ENCODE assay signal across 8 mouse cellular contexts in the genomic region with DNA sequence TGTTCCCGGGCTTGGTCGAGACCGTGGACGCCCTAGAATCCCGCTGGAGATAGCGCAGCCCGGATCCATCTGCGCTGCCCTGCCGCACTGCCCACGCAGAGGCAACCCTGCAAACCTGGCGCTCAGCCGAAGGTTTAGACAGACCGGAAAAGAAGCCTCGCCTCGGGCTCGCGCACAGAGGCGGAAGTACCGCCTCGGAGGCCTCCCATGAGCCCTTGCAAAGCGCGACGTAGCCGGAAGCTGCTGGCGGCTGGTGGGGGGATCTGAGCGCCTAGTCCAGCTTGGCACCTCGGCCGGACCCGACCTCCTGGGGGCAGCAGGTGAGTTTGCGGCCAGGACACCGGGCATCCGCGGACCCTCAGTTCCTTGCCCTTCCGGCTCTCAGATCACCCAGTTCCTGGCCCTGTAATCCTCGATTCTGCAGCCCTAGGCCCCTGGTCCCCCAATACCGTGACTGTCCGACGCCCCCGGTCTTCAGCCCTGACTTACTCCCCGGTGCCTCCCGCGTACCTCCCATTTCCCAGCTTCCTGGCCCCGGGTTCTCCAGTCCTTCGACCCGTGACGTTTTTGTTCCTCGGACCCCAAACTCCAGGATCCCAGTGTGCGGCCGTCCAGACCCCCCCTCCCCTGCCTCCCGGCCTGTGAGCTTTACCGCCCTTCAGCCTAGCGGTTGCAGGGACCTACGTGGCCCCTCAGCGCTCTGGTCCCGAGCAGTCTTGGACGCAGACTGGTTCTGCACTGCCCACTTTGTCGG. TPM values are rescaled to one million over a fixed set of nuclear protein-coding genes. Genes with fewer than 3 reads are reported as not detected.
DNase-seq lines count a peak whose midpoint lies in the region; ATAC-seq and TF ChIP-seq lines count a peak whose summit lies in the region.

Gene Arfgap1, plus strand, starts transcription at position 216 of the 754 bp plus-strand sequence.

- peaks cover 6% of the 10 kb centered on the region for H3K4me1 ChIP-seq in embryonic facial prominence, embryonic 14.5 days (ENCODE audit: control insufficient read depth, insufficient read depth, low read length)
- peaks cover 4% of the 10 kb centered on the region for H3K4me1 ChIP-seq in heart, adult 2 months (ENCODE audit: control insufficient read depth, insufficient read depth, low read length)
- H3K4me1 ChIP-seq in limb, embryonic 13.5 days: peaks cover 23% of the 10 kb centered on the region
- H3K4me1 ChIP-seq in midbrain, embryonic 16.5 days (ENCODE audit: control insufficient read depth, insufficient read depth, low read length): peaks cover 21% of the 10 kb centered on the region

- under 1% methylated on average over 48 of the region's 57 CpGs for WGBS in embryonic facial prominence, embryonic 14.5 days
- WGBS in heart, adult 2 months: under 1% methylated on average over 57 of the region's 57 CpGs
- under 1% methylated on average over 57 of the region's 57 CpGs for WGBS in limb, embryonic 13.5 days
- WGBS in midbrain, embryonic 16.5 days: under 1% methylated on average over 57 of the region's 57 CpGs

- DNase-seq in 3134 (ENCODE audit: extremely low read depth, insufficient read length, low spot score): peak; percentile 89
- peak; percentile 78 to 83 for DNase-seq in adrenal gland, postnatal 4 days (ENCODE audit: low spot score in 2 of 2)
- DNase-seq in embryonic facial prominence, embryonic 14.5 days (ENCODE audit: low spot score): peak; percentile 96
- DNase-seq in heart, adult 2 months: peak; percentile 95
- DNase-seq in kidney, adult 8-10 months: peak; percentile 89 to 92
- DNase-seq in spleen, postnatal 10 days (ENCODE audit: low spot score in 2 of 2): peak; percentile 79 to 90

- no peaks in the 10 kb centered on the region for H3K9me3 ChIP-seq in embryonic facial prominence, embryonic 14.5 days (ENCODE audit: control insufficient read depth, low read length)
- no peaks in the 10 kb centered on the region for H3K9me3 ChIP-seq in limb, embryonic 13.5 days
- H3K9me3 ChIP-seq in midbrain, embryonic 16.5 days (replicated peaks; ENCODE audit: control insufficient read depth, low read length, poor library complexity, severe bottlenecking): no peaks in the 10 kb centered on the region

- H3K4me3 ChIP-seq in embryonic facial prominence, embryonic 14.5 days (ENCODE audit: low read depth, low read length): peak within 1 kb of the TSS; percentile 80
- H3K4me3 ChIP-seq in heart, adult 2 months: peak within 1 kb of the TSS; percentile 73
- H3K4me3 ChIP-seq in limb, embryonic 13.5 days: peak within 1 kb of the TSS; percentile 98
- peak within 1 kb of the TSS; percentile 93 for H3K4me3 ChIP-seq in midbrain, embryonic 16.5 days (ENCODE audit: low read depth, low read length)

- TF ChIP-seq POLR2A in heart, adult 2 months (IDR thresholded peaks at IDR 0.05; ENCODE audit: insufficient read depth, low read depth, low read length): peak; percentile 90

- H3K79me2 ChIP-seq in heart, adult 2 months (replicated peaks; ENCODE audit: control insufficient read depth, insufficient read depth, low read length): peaks cover 5% of the 10 kb centered on the region

- peak within 1 kb of the TSS; percentile 67 for H3K4me2 ChIP-seq in embryonic facial prominence, embryonic 14.5 days (ENCODE audit: low read depth, low read length)
- H3K4me2 ChIP-seq in limb, embryonic 13.5 days (replicated peaks): peak within 1 kb of the TSS; percentile 84
- H3K4me2 ChIP-seq in midbrain, embryonic 16.5 days (ENCODE audit: low read length): peak within 1 kb of the TSS; percentile 97

- 0 out of 2 replicates have a peak, but pooled peaks have one; percentile 4 for TF ChIP-seq CTCF in heart, adult 2 months (IDR thresholded peaks at IDR 0.05)

- H3K36me3 ChIP-seq in embryonic facial prominence, embryonic 14.5 days (ENCODE audit: control insufficient read depth, insufficient read depth, low read length): peaks cover 31% of the 10 kb centered on the region
- H3K36me3 ChIP-seq in heart, adult 2 months (ENCODE audit: control insufficient read depth, insufficient read depth, low read length): peaks cover 2% of the 10 kb centered on the region
- peaks cover 40% of the 10 kb centered on the region for H3K36me3 ChIP-seq in limb, embryonic 13.5 days
- peaks cover 10% of the 10 kb centered on the region for H3K36me3 ChIP-seq in midbrain, embryonic 16.5 days (ENCODE audit: control insufficient read depth, insufficient read depth, low read length)

- H3K27ac ChIP-seq in embryonic facial prominence, embryonic 14.5 days (replicated peaks; ENCODE audit: low read depth, low read length): peak within 1 kb of the TSS; percentile 84
- peak within 1 kb of the TSS; percentile 97 for H3K27ac ChIP-seq in heart, adult 2 months
- peak within 1 kb of the TSS; percentile 83 for H3K27ac ChIP-seq in limb, embryonic 13.5 days
- peak within 1 kb of the TSS; percentile 84 for H3K27ac ChIP-seq in midbrain, embryonic 16.5 days (ENCODE audit: low read length)

- H3K27me3 ChIP-seq in embryonic facial prominence, embryonic 14.5 days (replicated peaks; ENCODE audit: control insufficient read depth, insufficient read depth, low read length): no peaks in the 10 kb centered on the region
- H3K27me3 ChIP-seq in heart, adult 2 months (ENCODE audit: control insufficient read depth, insufficient read depth, low read length): no peaks in the 10 kb centered on the region
- H3K27me3 ChIP-seq in limb, embryonic 13.5 days: no peaks in the 10 kb centered on the region
- no peaks in the 10 kb centered on the region for H3K27me3 ChIP-seq in midbrain, embryonic 16.5 days (ENCODE audit: control insufficient read depth, insufficient read depth, low read depth, low read length)

- TF ChIP-seq EP300 in heart, adult 2 months (IDR thresholded peaks at IDR 0.05; ENCODE audit: insufficient read depth, low read depth, low read length): peak; percentile 70; the same call in 1 of the 2 replicates

- H3K9ac ChIP-seq in embryonic facial prominence, embryonic 14.5 days (ENCODE audit: low read depth, low read length): peak within 1 kb of the TSS; percentile 96
- peak within 1 kb of the TSS; percentile 95 for H3K9ac ChIP-seq in heart, adult 2 months (ENCODE audit: low read depth, low read length)
- H3K9ac ChIP-seq in limb, embryonic 13.5 days: peak within 1 kb of the TSS; percentile 95
- peak within 1 kb of the TSS; percentile 78 for H3K9ac ChIP-seq in midbrain, embryonic 16.5 days (ENCODE audit: low read depth, low read length)

- intact Hi-C loops in heart, adult 2 months (cut with DNase I): no loop called here

- ATAC-seq in embryonic facial prominence, embryonic 14.5 days (ENCODE audit: low read depth): peak; percentile 93
- ATAC-seq in limb, embryonic 13.5 days (ENCODE audit: low FRiP score, low read depth): peak; percentile 89
- ATAC-seq in midbrain, embryonic 16.5 days: peak; percentile 91

RNA-seq across cellular contexts. Expression of gene Arfgap1, which starts in this region (rescaled TPM):
- 10 to 100 TPM; 87.0 to 93.3 TPM for total RNA-seq in adrenal gland, postnatal 4 days (2021)
- 89.2 and 103 TPM in 2 replicates for polyA plus RNA-seq in embryonic facial prominence, embryonic 14.5 days (2014; fragmentation: Nextera tagmentation; extraction: Ambion mirVana)
- 10 to 100 TPM; 28.8 to 32.2 TPM for total RNA-seq in heart, adult 2 months (2021)
- polyA plus RNA-seq in heart, adult 2 months (2012; rRNA removed): 31.9 and 41.4 TPM in 2 replicates
- polyA plus RNA-seq in limb, embryonic 13.5 days (2015; fragmentation: Nextera tagmentation; extraction: Ambion mirVana): 143 and 156 TPM in 2 replicates
- 125 and 130 TPM in 2 replicates for polyA plus RNA-seq in midbrain, embryonic 16.5 days (2015; fragmentation: Nextera tagmentation; extraction: Ambion mirVana)

Comparison
In these comparisons a context has a peak if more than half of its experiments do, and no peak if none do; other contexts are left out.
1. Peak in every context shown above with its lines: DNase-seq, ATAC-seq, H3K4me3 ChIP-seq and H3K27ac ChIP-seq.